Mouse (Mus musculus) gastrocnemius, postnatal 25 days (tissue): ENCODE data around the gene Mllt10. TPM values are rescaled to one million over a fixed set of nuclear protein-coding genes. Genes with fewer than 3 reads are reported as not detected.

Source experiments
- DNase-seq: peaks from one replicate; pipeline ENCODE4 v3.0.0; 2022
- microRNA-seq, 2 experiments: library from miRNA; unstranded; fragments of <30 nt; microRNA quantifications; one replicate each; pipeline ENCODE4 v1.2.0; 2021; ENCODE audit warnings: borderline replicate concordance in 2 of 2
- total RNA-seq, 2 experiments: library from RNA; stranded (reverse); gene quantifications; 1 replicate in 1 of 2; 2 replicates in 1 of 2; pipeline ENCODE4 v1.2.3; 2021

Mllt10 gene
- total RNA-seq, 2 experiments from 2014 or later, result 15.1 to 18.5 TPM

DNA sequence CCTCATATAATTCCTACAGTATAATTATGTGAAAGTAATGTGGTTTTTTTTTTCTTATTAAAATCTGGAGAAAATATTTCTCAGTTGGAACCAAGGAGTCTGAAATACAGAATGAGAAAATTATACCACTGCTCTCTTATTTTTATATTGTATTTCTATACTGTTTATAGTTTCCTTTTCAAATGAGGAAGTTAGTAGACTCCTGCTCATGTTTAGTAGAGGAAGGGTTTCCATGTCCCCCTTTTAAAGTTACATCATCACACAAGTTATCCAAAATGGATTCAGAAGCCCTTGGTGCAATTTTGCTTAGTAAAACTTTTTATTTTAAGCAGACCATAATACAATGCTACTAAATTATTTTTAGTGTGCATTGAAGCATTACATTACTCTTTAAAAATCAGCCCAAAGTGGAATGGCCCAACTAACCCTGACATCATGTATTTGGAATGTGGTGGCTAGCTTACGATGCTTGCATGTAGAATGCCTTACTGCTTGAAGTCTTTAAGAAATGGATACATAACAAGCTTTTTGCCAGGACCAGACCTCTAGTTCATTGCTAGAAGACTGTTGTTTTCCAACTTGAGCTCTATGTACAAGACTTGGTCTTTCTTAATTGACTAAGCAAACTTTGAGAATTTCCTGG, 146.9 kb downstream of the Mllt10 start:
- no peak for DNase-seq

DNA sequence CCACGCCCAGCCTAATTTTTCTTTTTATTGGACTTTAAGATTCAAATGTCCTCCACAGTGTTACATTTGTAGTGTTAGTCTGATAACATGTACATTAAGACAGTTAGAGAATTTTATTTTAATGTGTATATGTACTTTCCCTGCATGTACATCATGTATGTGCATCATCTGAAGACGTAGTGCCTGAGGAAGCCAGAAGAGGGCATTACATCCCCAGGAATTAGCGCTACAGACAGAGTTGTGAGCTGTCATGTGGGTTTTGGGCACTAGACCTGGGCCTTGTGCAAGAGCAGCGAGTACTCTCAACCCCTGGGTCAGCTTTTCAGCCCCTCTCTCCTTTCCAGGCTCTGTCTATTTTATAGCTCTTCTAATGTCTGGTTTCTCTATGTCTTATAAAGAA, 147.9 kb downstream of the Mllt10 start:
- DNase-seq, result no peak

DNA sequence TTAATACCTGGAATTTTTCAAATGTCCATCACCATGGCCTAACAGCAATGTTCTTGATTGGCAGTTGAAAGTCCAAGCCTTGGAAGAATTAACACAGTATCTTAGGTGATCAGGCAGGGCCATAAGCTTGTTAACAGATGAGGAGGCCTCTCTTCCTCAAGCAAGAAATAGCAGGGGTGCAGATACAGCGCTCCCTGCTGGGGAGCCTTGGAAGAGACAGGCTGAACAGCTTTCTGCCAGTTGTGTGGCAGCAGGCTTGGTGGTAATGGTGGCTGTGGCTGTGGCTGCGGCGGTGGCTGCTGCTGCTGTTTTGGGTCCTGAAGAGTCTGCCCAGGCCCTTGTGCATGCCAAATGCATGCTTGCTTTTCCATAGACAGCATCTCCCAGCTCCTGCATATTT, 150.1 kb downstream of the Mllt10 start:
- peak; percentile 51 for DNase-seq

DNA sequence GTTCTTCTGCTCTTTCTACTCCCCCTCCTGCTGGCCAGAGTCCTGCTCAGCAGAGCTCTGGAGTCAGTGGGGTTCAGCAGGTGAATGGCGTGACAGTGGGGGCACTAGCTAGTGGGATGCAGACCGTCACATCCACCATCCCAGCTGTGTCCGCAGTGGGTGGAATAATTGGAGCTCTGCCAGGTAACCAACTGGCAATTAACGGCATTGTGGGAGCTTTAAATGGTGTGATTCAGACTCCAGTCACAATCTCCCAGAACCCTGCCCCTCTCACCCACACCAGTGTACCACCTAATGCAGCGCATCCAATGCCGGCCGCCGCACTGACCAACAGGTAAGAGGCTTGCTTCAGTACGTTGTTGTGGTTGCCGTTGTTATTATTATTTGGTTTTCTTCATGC, 151.8 kb downstream of the Mllt10 start:
- no peak for DNase-seq

DNA sequence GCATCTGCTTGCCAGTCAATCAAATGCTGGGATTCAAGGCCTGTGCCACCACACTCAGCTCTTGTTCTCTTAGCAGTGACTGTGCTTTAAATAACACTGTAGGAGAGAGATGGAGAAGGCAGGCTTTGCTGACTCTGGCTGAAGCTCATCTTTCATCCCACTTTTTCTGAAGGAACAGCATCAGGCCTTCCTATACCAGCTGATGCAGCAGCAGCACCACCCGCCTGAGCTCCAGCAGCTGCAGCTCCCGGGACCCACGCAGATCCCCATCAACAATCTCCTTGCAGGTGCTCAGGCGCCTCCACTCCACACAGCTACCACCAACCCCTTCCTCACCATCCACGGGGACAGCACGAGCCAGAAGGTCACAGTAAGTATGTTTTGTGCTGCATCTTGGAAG, 153.5 kb downstream of the Mllt10 start:
- DNase-seq, result no peak

DNA sequence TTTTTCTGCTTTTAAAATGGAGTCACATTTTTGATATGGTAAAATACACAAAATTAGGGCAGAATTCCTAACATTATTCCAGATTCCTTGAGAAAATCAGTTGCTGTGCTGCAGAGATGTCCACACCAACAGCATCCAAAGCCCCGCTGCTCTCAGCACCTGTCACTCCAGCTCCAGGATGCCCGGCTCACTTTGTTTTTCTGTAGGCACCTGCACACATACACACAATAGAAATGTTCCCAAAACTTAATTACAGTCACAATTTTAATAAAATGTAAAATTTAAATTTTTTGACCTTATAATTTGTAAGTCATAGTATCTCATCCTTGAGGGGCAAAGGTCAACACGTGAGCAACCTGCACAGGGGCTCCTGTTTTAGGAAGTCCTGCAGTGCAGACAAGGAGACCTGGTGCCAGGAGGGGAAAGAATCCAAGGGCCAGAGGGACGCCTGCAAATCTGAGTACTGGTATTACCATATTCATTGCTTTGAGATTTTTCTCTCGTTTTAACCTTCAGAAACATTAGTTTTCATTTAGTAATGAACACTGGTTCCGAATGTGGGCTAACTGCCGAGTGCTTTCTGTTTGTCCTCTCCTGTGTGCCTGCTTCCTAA, 154.3 kb downstream of the Mllt10 start:
- no peak for DNase-seq

DNA sequence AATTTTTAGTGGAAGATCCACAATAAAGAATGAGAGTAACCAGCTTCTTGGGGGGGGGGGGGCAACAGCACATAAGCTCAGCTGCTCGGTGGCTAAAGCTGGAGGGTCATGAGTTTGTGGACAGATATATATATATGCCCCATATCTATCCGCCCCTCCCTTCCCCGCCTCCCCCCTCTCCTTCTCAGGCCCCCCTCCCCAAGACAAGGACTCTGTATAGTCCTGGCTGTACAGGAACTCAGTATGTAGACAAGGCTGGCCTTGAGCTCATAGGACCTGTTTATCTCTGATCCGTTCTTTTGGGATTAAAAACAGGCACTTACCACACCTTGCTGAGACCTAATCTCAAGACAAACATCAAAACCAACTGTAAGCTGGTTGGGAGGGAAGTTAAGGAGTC, 154.9 kb downstream of the Mllt10 start:
- no peak for DNase-seq

DNA sequence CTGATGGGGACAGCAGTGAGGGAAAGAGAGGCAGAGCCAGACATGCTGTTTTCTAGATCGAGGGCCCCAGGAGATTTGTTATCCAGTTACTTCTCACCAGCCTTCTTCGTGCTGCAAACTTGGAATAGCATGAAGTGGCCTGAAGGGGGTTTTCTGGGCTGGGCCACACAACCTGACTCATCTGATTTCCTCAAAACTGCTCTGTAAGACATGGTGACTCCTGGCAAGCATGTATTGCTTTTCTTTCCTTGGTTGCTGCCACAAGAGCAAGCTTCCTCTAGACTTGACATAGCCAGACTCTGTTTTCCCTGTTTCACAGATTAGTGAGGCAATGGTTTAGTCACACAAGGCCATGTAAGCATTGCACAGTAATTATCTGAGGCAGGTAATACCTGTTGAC, 159.0 kb downstream of the Mllt10 start:
- no peak for DNase-seq

DNA sequence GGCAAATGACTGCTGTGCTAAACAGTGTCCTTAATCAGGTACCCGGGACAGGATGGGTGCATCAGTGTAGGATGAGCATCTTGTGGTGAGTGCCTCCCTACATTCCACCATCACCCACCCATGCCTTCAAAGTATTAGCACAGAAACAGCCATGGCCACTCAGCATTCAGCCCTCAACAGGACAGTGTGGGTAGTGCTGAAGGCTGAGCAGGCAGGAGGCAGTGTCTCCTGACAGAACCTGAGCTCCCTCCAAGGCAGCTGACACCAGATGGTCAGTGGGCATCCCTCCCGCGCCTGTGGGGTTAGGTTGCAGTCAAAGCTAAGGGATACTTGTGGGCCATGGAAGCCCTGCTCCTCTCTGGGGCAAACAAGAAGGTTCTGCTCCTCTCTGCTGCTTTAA, 162.8 kb downstream of the Mllt10 start:
- peak; percentile 74 for DNase-seq

DNA sequence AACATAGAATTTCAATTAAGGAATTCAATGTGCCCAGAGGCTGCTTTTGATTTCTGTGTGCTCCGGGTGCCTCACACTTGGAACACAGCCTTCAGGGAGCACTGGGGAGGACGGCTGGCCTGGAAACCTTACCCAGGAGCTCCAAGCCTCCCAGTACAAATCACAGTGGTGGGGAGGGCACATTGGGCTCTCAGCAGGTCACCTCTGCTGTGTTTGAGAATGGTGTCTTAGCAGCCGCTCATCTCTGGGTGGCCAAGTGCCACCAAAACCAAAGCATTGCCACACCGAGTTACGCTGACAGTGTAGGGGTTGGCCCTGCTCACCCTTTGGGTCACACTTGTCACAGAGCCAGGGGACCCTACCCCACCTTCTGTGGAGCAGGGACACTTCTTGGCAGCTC, 163.5 kb downstream of the Mllt10 start:
- DNase-seq, result peak; percentile 19

DNA sequence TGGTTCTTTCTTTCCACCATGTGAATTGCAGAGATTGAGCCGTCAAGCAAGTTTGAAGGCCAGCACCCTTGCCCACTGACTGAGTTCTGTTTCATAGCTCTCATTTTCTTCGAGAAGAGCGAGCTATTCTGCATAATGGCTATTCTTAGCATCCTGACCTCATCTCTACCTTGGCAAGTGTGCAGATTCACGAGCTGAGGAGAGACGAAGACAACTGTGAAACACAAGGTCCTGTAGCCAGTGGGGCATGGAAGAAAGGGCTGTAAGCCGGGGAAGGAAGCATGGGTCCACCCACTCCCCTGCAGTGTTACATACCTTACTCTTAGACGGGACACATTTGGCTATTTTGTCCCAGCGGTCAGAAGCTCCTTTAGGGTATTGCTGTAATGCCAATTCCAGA, 164.1 kb downstream of the Mllt10 start:
- DNase-seq, result peak; percentile 29

DNA sequence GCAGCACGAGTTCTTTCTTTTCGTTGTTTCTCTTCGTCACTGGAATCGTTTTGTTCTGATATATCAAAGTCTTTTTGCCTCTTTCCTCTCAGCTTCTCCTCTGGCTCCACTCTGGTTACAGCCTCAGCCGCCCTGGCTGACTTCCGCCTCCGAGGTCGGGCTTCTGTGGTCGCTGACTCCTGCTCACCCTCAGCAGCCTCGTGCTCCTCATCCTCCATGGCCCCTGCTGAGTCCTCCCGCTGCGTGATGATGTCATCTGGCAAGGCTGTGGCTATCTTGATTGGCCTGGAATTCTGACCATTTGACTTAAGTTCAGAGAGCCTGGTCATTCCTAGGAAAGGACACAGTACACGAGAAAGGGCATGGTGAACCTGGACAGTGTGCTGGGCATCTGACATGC, 164.5 kb downstream of the Mllt10 start:
- DNase-seq, result no peak

DNA sequence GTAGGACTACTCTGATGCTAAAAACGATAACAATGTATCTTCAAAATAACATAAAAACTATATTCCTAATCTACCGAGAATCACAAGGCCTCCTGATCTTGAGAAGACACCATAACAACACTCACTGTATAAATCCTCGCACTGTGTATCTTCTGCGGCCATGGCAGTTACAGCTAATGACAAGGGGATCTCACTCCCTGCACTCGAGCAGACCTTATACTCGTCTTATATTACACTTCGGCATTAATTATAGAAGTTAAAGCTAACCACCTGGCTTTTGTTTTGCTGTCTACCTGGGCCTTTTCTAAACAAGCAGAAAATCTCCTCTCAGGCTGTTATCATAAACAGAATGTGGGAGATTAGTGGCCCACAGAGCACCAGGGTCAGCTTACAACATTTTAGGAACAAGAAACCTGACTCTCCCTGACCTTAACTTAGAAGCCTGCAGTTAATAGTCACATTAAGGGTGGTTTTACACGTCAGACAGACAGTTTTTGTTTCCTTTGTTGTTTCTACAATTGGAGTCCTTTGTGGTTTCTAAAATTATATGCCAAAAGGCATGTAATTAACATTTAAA, 173.5 kb downstream of the Mllt10 start:
- no peak for DNase-seq

DNA sequence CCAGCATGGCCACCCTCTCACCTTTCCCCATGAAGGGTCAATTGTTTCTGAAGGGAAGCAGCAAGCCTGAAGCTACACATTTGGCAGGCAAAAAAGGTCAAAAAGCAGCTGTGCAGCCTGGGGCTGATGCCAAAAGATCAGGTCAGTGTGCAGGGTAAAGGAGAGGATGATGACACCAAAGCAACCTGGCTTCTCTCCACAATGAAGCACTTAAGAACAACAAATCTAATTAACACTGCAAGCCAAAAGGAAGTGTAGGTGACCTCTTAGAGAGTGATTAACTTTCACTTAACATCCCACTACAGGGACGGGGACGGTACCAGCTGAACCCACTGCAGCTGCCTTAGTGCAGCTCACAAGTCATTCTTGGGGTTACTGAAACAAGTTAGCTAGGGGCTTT, 174.2 kb downstream of the Mllt10 start:
- no peak for DNase-seq

DNA sequence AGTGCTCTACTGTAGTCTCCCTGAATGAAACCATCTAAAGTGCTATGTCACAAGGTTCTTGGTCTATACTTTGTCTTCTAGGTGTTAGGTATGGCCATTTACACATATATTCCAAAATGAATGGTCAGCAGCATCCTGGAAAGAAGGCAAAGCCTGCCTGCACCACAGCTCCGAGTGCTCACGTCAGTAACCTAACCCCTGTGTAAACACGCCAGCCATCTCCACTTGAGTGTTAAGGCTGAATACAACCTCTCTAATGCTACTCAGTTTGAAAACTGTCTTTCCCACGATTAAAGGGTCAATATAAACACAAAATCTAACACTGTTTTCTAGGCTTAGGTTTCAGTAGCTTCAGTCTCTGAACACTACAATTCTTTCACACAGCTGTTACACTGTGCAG, 176.1 kb downstream of the Mllt10 start:
- DNase-seq, result no peak

DNA sequence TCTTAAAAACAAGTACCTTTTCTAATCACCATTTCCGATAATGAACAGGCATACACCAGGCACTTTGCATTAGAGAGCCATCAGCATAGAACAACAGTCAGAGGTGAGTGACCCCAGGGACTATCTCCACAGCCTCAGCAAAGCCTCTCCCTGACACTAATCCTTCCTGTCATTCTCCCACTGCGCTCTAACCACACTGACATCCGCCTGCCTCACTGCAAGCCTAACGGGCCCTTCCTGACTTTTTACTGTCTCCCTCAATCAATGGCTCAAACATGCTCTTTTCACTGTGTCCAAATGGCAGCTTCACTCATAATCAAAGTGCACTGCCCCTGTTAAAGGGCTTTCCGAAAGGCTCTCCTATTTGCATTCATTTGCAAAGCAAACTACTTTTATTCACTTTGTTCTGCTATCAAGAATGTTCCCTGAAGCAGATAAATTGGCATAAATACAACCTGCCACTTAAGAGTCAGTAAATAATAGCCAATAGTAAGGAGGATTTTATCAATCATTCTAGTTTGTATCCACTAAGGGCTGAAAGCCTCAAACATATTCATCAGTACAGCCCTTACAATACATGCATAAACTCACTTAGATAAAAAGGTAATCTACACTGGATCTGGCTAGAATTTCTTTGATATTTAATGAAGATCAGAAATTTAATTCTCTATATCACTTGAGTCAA, 178.0 kb downstream of the Mllt10 start:
- DNase-seq, result no peak

DNA sequence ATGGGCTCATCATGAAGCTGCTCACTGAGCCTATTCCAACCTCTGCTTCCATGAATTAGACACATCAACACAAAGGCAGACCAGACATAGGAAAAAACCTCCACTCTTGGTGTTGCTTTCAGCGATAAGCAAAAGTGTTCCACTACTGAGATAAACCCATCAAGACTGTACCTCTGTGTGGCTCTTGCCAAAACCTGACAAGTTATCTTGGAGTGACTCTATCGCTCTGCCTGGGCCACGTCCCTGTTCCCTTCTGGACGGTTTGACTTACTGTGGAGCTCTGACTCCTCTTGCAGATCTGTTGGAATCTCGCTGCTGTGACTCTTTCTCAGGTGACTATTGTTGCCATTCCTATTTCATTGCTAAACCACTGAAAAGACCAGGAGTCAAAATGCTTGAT, 180.5 kb downstream of the Mllt10 start:
- DNase-seq, result no peak

DNA sequence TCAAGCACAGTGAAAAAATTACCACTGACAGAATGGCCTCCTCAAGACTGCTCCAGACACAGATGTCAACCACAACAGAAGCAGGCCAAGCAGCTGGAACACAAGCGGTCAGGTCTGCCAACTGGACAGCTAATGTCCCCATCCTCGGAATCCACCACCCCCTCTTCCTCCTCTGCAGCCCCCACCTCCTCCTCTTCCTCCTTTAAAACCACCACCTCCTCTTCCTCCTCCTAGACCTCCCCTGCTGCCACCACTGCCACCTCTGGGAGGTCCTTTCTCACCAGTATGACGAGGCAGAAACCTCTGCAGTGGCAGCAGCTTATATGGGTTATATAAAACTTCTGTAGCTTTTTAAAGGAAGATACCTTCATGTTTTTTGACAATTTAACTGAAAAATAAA, 194.2 kb downstream of the Mllt10 start:
- DNase-seq, result no peak

Small RNA genes lying within 50 kb of the gene (microRNA-seq; reads per million reads assigned to microRNA genes)
- gene Gm23638 (0 reads per million in 2 experiments), gene Mir7655 (0 to 0.53 reads per million in 2 experiments)

Other genes starting within 250 kb of the Mllt10 start
- not detected for gene H2al2a, start 58.3 kb upstream of the Mllt10 start, total RNA-seq
- 1 to 10 TPM in 1 of 2 experiments, under 1 TPM in 1; 0.20 to 1.6 TPM for gene A930004D18Rik, start 17.5 kb upstream of the Mllt10 start, total RNA-seq
- under 1 TPM; 0.32 to 0.54 TPM for gene Skida1, start 6.2 kb upstream of the Mllt10 start, total RNA-seq